Mouse (Mus musculus) inflammation-experienced regulatory T-cells (primary cell): ENCODE measurements around the gene Bub3. TPM values are rescaled to one million over a fixed set of nuclear protein-coding genes. Genes with fewer than 3 reads are reported as not detected.

ENCODE experiments used
- polyA plus RNA-seq, 2 experiments: library from polyadenylated mRNA; unstranded; fragments of 100-300 nt; shearing (Covaris generic); gene quantifications; one replicate each; pipeline ENCODE4 v1.2.1; 2017

Bub3 gene
- polyA plus RNA-seq, result 100 to 1,000 TPM; 148 to 158 TPM

DNA sequence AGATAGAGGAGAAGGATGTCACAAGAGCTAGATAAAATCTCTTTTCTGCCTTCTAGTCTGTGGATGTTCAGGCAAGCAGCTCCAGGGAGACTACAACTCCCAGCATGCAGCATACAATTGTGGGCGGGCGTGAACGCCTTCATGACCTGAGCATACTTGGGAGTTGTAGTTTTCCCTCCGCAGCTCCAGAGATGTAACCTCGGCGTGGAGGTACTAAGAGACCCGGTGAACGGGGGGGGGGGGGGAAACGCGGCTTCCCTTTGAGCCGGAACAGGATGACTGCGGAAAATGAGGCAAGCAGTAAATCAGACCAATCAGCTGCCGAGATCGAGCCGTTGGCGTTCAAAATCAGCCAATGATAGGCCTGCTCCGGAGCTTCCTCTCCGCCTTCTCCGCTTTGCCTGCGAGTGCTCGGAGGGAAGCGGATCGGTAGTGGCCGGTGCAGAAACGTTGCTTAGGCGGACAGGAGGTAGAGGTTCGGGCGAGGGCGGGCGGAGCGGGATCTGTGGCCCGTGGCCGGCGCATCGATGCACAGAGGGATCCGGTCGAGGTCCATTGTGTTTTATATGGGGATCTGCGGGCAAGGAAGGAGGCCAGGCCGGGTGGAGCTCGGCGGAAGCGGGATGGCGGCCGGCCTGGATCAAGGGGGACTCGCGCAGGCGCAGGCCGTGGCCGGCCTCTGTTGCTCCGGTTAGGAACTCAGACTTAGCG is at the start of gene Bub3:
Bub3 (plus strand) TSS at position 237 of the 711 bp plus-strand sequence.

DNA sequence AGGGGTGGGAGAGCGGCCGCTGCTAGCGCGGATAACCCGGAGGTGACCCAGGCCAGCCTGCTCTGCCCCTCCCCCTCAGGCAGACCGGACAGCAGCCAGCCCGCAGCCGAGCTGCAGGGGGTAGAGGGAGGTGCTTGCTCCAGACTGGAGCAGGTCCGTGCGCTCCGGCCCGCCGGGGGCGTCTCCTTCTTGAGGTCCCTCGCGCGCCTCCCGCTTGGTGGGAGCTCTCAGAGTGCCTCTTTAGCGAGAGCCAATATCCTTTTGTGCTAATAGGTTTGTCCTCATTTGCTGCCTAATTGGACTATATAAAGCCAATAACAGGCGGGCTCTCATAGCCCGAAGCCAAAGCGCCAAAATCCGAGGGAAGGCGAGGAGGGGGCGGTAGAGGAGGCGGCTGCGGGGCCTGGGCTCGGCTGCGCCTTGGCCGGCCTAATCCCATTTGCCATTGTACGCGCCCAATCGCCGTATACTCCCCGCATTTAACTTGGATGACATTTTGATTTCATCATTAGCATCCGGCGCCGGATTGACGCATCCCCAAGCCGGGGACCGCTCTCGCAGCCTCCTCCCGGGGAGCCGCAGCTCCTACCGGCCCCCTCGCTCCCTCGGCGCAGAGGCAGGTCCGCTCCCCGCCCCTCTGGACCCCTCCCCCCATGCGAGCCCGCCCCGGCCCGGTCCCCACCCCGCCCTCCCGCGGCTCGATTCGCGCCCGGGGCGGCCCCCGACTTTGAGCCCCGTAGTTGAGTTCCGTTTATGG is 17.7 kb upstream of the Bub3 start, which contains the start of gene Hmx3:
Hmx3 (plus strand) TSS at position 753 of the 757 bp plus-strand sequence.

GRCm38 (mm10) chr7:131548473-131548872 is 11.5 kb upstream of the Bub3 start, which contains the start of gene Hmx2:
Hmx2 (plus strand) TSS chr7:131548773.

Other genes with a start within 250 kb of the Bub3 start
- under 1 TPM in 1 of 2 experiments, not detected in 1; 0.24 TPM for gene Cuzd1, start 237.9 kb upstream of the Bub3 start, polyA plus RNA-seq
- not detected for gene Fam24b, start 230.7 kb upstream of the Bub3 start, polyA plus RNA-seq
- under 1 TPM in 1 of 2 experiments, not detected in 1; 0.40 TPM for gene Fam24a, start 226.4 kb upstream of the Bub3 start, polyA plus RNA-seq
- 10 to 100 TPM; 24.2 to 24.7 TPM for gene 2310057M21Rik, start 197.5 kb upstream of the Bub3 start, polyA plus RNA-seq
- 10 to 100 TPM; 45.2 to 64.5 TPM for gene Pstk, start 189.1 kb upstream of the Bub3 start, polyA plus RNA-seq
- gene Ikzf5, start 149.7 kb upstream of the Bub3 start, polyA plus RNA-seq, result 10 to 100 TPM; 23.7 to 26.6 TPM
- gene Acadsb, start 149.6 kb upstream of the Bub3 start, polyA plus RNA-seq, result 10 to 100 TPM; 47.5 to 64.5 TPM
- under 1 TPM in 1 of 2 experiments, not detected in 1; 0.32 TPM for gene Hmx3, start 17.4 kb upstream of the Bub3 start, polyA plus RNA-seq
- under 1 TPM in 1 of 2 experiments, not detected in 1; 0.15 TPM for gene Hmx2, start 11.4 kb upstream of the Bub3 start, polyA plus RNA-seq